Mouse (Mus musculus) activated CD4-positive, CD25-positive, alpha-beta regulatory T cell, adult 4 months (primary cell): Measurements from ENCODE around the gene Ptpn7. TPM values are rescaled to one million over a fixed set of nuclear protein-coding genes. Genes with fewer than 3 reads are reported as not detected.
"Not testable (repeated sequence)": the region's sequence is repeated elsewhere in the genome, so short reads cannot be mapped to it uniquely, and the experiment has no call there.

Source experiments
- ATAC-seq: one replicate; pipeline ENCODE4 v1.8.0; 2017
- polyA plus RNA-seq, 2 experiments: library from polyadenylated mRNA; unstranded; fragments of 100-300 nt; shearing (Covaris generic); gene quantifications; one replicate each; pipeline ENCODE4 v1.2.1; 2017

Ptpn7 gene
- polyA plus RNA-seq, 2 experiments from 2014 or later, result 155 to 193 TPM

GRCm38 (mm10) chr1:135188197-135188596 lies 55.7 kb downstream of the Ptpn7 start:
- no peak for ATAC-seq

- no peak for ATAC-seq
Observed at GRCm38 (mm10) chr1:135189186-135189585, 56.7 kb downstream of the Ptpn7 start.

GRCm38 (mm10) chr1:135194335-135194734 lies 61.8 kb downstream of the Ptpn7 start:
- ATAC-seq, result not testable (repeated sequence)

Other genes with a start within 250 kb of the Ptpn7 start
- gene Ppp1r12b, start 176.8 kb upstream of the Ptpn7 start, polyA plus RNA-seq, result 1 to 10 TPM; 2.7 to 2.8 TPM
- 10 to 100 TPM; 15.9 to 18.1 TPM for gene Ube2t, start 170.1 kb upstream of the Ptpn7 start, polyA plus RNA-seq
- not detected for gene Lgr6, start 27.4 kb upstream of the Ptpn7 start, polyA plus RNA-seq
- 10 to 100 TPM; 10.3 to 10.6 TPM for gene Arl8a, start 14.1 kb downstream of the Ptpn7 start, polyA plus RNA-seq
- not detected for gene Gpr37l1, start 35.0 kb downstream of the Ptpn7 start, polyA plus RNA-seq
- not detected for gene Elf3, start 125.9 kb downstream of the Ptpn7 start, polyA plus RNA-seq
- 10 to 100 TPM; 45.4 to 51.9 TPM for gene Rnpep, start 151.4 kb downstream of the Ptpn7 start, polyA plus RNA-seq
- gene Timm17a, start 181.1 kb downstream of the Ptpn7 start, polyA plus RNA-seq, result 100 to 1,000 TPM; 181 to 212 TPM
- gene Lmod1, start 192.1 kb downstream of the Ptpn7 start, polyA plus RNA-seq, result not detected
- gene Shisa4, start 242.5 kb downstream of the Ptpn7 start, polyA plus RNA-seq, result not detected